Mouse (Mus musculus) forebrain, embryonic 16.5 days (tissue): ENCODE data around the gene Spz1. TPM values are rescaled to one million over a fixed set of nuclear protein-coding genes. Genes with fewer than 3 reads are reported as not detected.
A peak's percentile ranks its signal among the peaks of the same experiment; 100 is the strongest.

Source experiments
- ATAC-seq: fragments of 200-750 bp; cut with Nextera tagmentation; 2 replicates; pipeline ENCODE4 v1.8.0; 2017; ENCODE audit warnings: mild to moderate bottlenecking, moderate library complexity
- H3K27ac ChIP-seq: fragments of 300-500 bp; sonication (generic); 2 replicates; pipeline ENCODE4 v1.5.1; 2014; ENCODE audit warnings: low read length, control low read depth
- H3K27me3 ChIP-seq: fragments of 300-500 bp; sonication (generic); replicated peaks from 2 replicates; pipeline ENCODE4 v1.6.1; 2014; ENCODE audit warnings: low read length; ENCODE audit not compliant: control insufficient read depth, insufficient read depth
- H3K36me3 ChIP-seq: fragments of 300-500 bp; sonication (generic); 2 replicates; pipeline ENCODE4 v1.6.1; 2014; ENCODE audit not compliant: control insufficient read depth, insufficient read depth
- H3K4me1 ChIP-seq: fragments of 300-500 bp; sonication (generic); replicated peaks from 2 replicates; pipeline ENCODE4 v1.6.1; 2014; ENCODE audit warnings: low read length; ENCODE audit not compliant: control insufficient read depth, insufficient read depth
- H3K4me2 ChIP-seq: fragments of 300-500 bp; sonication (generic); 2 replicates; pipeline ENCODE4 v1.6.1; 2014; ENCODE audit warnings: mild to moderate bottlenecking, low read length, control low read depth
- H3K4me3 ChIP-seq: fragments of 300-500 bp; sonication (generic); replicated peaks from 2 replicates; pipeline ENCODE4 v1.5.1; 2014; ENCODE audit warnings: mild to moderate bottlenecking, low read length, control low read depth
- H3K9ac ChIP-seq: fragments of 300-500 bp; sonication (generic); replicated peaks from 2 replicates; pipeline ENCODE4 v1.6.1; 2014; ENCODE audit warnings: low read depth, low read length, control low read depth
- H3K9me3 ChIP-seq: fragments of 300-500 bp; sonication (generic); 2 replicates; pipeline ENCODE4 v1.6.1; 2016; ENCODE audit warnings: low read length; ENCODE audit not compliant: control insufficient read depth
- WGBS: fragments of 180-500 bp; shearing (Covaris S2); extraction: QIAGEN DNeasy Blood & Tissue Kit; methylation state at CpG from one replicate; pipeline ENCODE4 v1.1.7; 2014; 5-methylcytosine and 5-hydroxymethylcytosine counted together
- polyA plus RNA-seq: library from polyadenylated mRNA; unstranded; fragments of >200 nt; fragmentation: Nextera tagmentation; extraction: Ambion mirVana; gene quantifications from 2 replicates; pipeline ENCODE4 v1.2.1, GENCODE M21; 2015

The Spz1 gene
- polyA plus RNA-seq, 1 experiment from 2014 or later = not detected

DNA sequence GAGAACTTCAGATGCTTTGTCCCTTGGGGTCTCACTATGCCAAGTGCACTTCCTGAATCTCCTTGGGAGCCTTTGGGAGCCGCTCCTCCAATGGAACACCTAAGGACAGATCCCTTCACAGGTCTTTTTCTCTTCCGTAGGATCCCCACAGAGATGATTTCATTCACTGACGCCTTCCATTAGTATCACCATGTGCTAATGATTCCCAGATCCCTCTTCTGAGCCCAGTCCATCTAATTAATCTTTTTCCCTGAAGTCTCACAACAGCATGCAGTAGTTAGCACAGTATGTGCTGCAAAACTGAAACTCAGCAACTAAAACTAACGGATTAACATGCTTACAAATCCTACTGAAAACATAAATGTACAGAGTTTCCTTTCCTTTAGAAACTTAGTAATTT, 36.8 kb downstream of the Spz1 start:
- Histone ChIP-seq H3K27me3 (no peaks in the 10 kb centered on the region), H3K9ac (no peak overlapping the region), H3K27ac (no peak overlapping the region), H3K4me2 (no peak overlapping the region), H3K4me1 (no peaks in the 10 kb centered on the region), H3K9me3 (no peaks in the 10 kb centered on the region), H3K36me3 (no peaks in the 10 kb centered on the region), H3K4me3 (no peak overlapping the region)
- WGBS = 49% methylated on average over 4 of the region's 4 CpGs
- no peak for ATAC-seq

DNA sequence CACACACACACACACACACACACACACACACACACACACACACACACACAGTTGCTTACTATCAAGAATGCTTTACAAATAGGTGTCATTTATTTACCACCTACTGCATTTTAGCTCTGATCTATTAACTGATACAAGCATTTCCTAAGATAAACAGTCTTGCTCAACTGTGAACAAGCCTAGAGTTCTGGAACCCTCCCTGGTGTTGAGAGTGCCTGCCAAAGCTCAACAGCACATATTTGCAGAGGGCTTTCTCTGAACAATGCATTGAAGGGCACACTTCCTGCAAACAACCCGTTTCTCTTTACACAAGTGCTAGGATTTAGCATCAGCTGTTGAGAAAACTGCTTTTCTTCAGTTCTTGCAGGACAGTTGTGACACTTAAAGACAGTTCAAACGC, 42.2 kb downstream of the Spz1 start:
- no peak for ATAC-seq
- Histone ChIP-seq H3K9ac (no peak overlapping the region), H3K4me1 (peaks cover 5% of the 10 kb centered on the region), H3K27ac (no peak overlapping the region), H3K9me3 (no peaks in the 10 kb centered on the region), H3K4me2 (no peak overlapping the region), H3K4me3 (no peak overlapping the region), H3K36me3 (no peaks in the 10 kb centered on the region), H3K27me3 (no peaks in the 10 kb centered on the region)
- 58% methylated on average over 2 of the region's 2 CpGs for WGBS

GRCm38 (mm10) chr13:92532216-92532615, 43.8 kb downstream of the Spz1 start:
- Histone ChIP-seq H3K4me1 (peaks cover 7% of the 10 kb centered on the region), H3K27me3 (no peaks in the 10 kb centered on the region), H3K4me3 (no peak overlapping the region), H3K9me3 (no peaks in the 10 kb centered on the region), H3K36me3 (no peaks in the 10 kb centered on the region), H3K27ac (no peak overlapping the region), H3K4me2 (no peak overlapping the region), H3K9ac (no peak overlapping the region)
- 64% methylated on average over 2 of the region's 2 CpGs for WGBS
- ATAC-seq = no peak

DNA sequence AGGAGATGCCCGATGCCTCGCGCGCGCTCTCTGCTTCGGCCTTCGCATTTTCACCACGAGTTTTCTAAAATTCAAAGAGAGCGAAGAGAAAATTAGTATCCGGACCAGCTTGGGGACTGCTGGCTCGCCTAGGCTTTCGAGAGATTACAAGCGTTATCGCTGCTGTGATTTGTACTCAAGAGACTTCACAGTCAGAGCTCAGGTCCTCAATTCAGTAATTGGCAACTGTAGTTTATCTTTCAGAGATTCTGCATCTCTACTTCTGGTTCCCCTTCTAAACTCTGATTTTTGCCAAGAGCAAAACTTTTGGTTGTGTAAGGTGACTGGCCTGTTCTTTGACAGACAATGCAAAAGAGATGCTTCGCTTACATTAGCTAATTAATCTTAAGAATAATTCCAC, 44.7 kb downstream of the Spz1 start:
- H3K4me2 ChIP-seq = peak overlapping the region; percentile 64
- H3K9me3 ChIP-seq = no peaks in the 10 kb centered on the region
- peak overlapping the region; percentile 96 for H3K27ac ChIP-seq
- H3K4me1 ChIP-seq = peaks cover 7% of the 10 kb centered on the region
- peak overlapping the region; percentile 84 for H3K4me3 ChIP-seq
- no peak; the same call in 1 of the 2 replicates for ATAC-seq
- 3% methylated on average over 15 of the region's 15 CpGs for WGBS
- H3K36me3 ChIP-seq = no peaks in the 10 kb centered on the region
- peak overlapping the region; percentile 94 for H3K9ac ChIP-seq
- H3K27me3 ChIP-seq = no peaks in the 10 kb centered on the region

- H3K4me1 ChIP-seq = peaks cover 7% of the 10 kb centered on the region
- peak within 1 kb of the TSS; percentile 84 for H3K4me3 ChIP-seq
- no peaks in the 10 kb centered on the region for H3K9me3 ChIP-seq
- WGBS = under 1% methylated on average over 46 of the region's 46 CpGs
- H3K36me3 ChIP-seq = no peaks in the 10 kb centered on the region
- H3K4me2 ChIP-seq = peak within 1 kb of the TSS; percentile 64
- peak within 1 kb of the TSS; percentile 96 for H3K27ac ChIP-seq
- H3K27me3 ChIP-seq = no peaks in the 10 kb centered on the region
- H3K9ac ChIP-seq = peak within 1 kb of the TSS; percentile 94
- ATAC-seq = peak; percentile 97
Observed at GRCm38 (mm10) chr13:92530721-92531211, 45.2 kb downstream of the Spz1 start, which contains the start of gene Zfyve16. Gene Zfyve16 (minus strand): TSS chr13:92530868.

DNA sequence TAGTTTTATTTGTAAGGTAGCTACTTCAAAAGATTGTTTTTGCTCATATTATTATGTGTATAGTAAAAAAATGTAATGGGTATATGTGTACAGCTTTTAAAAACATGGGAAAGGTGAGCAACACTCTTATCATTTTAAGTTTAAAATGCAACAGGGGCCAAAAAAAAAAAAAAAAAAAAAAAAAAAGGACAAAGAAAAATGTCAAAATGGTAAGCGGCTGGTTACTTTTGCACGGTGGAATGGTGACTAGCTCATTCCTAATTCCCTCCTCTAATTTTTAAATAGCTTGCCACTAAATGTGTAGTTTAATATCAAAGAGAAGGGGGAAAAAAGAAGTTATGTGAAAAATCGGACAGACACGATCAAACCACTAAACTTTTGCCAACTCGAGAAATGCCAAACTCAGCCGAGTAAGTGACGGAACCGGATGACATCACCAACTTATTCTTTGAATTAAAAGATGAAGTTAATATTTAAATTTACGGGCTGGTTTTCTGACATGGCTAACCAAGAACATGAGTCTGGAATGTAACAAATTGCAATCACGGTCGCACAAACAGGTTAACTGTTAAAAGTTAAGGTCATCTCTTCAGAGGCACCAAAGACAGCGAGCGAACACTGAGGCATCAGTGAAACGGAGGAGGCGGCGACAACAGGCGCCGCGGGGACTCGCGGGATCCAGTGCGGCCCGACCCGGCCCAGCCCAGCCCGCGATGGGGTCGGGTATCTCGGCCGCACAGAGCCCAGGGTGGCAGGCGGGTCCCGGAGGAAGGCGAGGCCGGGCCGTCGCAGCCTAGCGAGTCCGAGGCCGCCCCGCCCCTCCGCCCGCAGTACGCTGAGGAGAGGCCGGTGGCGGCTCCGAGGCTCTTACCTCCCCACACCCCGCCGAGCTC, 45.9 kb downstream of the Spz1 start:
- Histone ChIP-seq H3K4me2 (peak overlapping the region; percentile 64), H3K9me3 (no peaks in the 10 kb centered on the region), H3K27me3 (no peaks in the 10 kb centered on the region), H3K36me3 (no peaks in the 10 kb centered on the region), H3K27ac (peak overlapping the region; percentile 96), H3K4me3 (peak overlapping the region; percentile 84), H3K9ac (peak overlapping the region; percentile 94), H3K4me1 (peaks cover 7% of the 10 kb centered on the region)
- ATAC-seq = peak; percentile 90
- WGBS = 2% methylated on average over 36 of the region's 47 CpGs

Other genes starting within 250 kb of the Spz1 start
- gene Dhfr, start 221.4 kb downstream of the Spz1 start, polyA plus RNA-seq = 7.9 and 8.8 TPM in 2 replicates
- gene Msh3, start 221.2 kb downstream of the Spz1 start, polyA plus RNA-seq = 30.4 and 31.5 TPM in 2 replicates
- gene Ankrd34b, start 150.3 kb downstream of the Spz1 start, polyA plus RNA-seq = 0.67 and 0.96 TPM in 2 replicates
- gene Fam151b, start 92.2 kb downstream of the Spz1 start, polyA plus RNA-seq = 0.18 and 0.27 TPM in 2 replicates
- 11.1 and 11.3 TPM in 2 replicates for gene Zfyve16, start 45.3 kb downstream of the Spz1 start, polyA plus RNA-seq
- gene Serinc5, start 34.9 kb upstream of the Spz1 start, polyA plus RNA-seq = 21.6 and 28.8 TPM in 2 replicates
- gene Thbs4, start 218.6 kb upstream of the Spz1 start, polyA plus RNA-seq = 0.86 and 1.0 TPM in 2 replicates